Comparison of ENCODE assay signal across 11 mouse cellular contexts in the genomic region with DNA sequence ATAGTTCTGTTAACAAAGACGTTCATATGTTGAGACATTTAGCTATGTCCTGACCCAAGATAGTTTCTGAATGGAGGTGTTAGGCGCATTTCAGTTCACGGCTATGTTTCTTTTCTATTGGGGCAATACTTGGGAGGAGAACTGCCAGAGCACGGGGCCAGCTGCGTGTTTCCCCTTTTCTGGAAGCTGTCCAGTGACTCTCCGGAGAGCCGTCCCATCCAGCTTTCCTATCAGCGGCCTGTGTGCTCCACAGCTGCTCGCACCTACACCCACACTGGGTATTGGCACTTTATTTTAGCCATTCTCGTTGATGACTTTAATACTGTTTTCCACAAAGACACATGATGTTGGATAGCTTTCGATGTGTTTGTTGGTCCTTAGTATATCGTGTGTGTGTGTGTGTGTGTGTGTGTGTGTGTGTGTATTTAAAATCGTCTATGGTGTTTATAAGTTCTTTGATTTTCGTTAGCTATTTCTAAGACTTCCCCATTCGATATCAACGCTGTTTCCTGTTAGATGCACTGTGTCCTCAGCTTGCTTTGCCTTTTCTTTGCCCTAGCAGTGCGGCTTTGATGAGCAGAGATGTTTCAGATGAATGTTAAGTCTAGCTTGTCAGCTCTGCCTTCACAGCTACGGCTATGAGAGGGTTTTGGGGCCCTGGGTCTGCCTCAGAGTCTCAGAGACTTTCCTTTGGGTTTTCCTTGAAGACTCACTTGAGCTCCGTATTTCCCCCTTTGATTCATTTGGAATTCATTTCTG. TPM values are rescaled to one million over a fixed set of nuclear protein-coding genes. Genes with fewer than 3 reads are reported as not detected.
DNase-seq lines count a peak whose midpoint lies in the region; ATAC-seq and TF ChIP-seq lines count a peak whose summit lies in the region.
"Had no signal": no experiment of that assay in that cellular context is flagged by ENCODE, and none has a peak within 500 bp of the region (broad histone marks: within the 10 kb centered on the region; RNA-seq: fewer than 3 reads in every experiment).

No protein-coding gene starts in this region.

- ATAC-seq in heart, postnatal 0 days (ENCODE audit: insufficient read depth, low read depth): peak; percentile 87
- peak; percentile 34 for ATAC-seq in megakaryocyte, adult 5-6 weeks (ENCODE audit: poor library complexity, severe bottlenecking)

- 19% methylated on average over 19 of the region's 19 CpGs for WGBS in heart, postnatal 0 days

- no peak overlapping the region for H3K4me3 ChIP-seq in heart, postnatal 0 days (ENCODE audit: low read depth, low read length)
- H3K4me3 ChIP-seq: layer of hippocampus, adult 2 months had no signal

- intact Hi-C loops in left cerebral cortex, postnatal 4 days (cut with DNase I): no loop called here
- intact Hi-C loops in left cerebral cortex, postnatal 10 days (cut with DNase I): no loop called here

- H3K36me3 ChIP-seq in heart, postnatal 0 days (replicated peaks; ENCODE audit: control insufficient read depth, insufficient read depth, low read length): no peaks in the 10 kb centered on the region

- TF ChIP-seq EP300 in heart, postnatal 0 days (IDR thresholded peaks at IDR 0.05; ENCODE audit: low read depth): no peak

- DNase-seq in left cerebral cortex, postnatal 4 days: peak; percentile 17
- no peak for DNase-seq in left cerebral cortex, postnatal 10 days (ENCODE audit: extremely low spot score in 1 of 2, low spot score in 2 of 2)
- DNase-seq in gastrocnemius, postnatal 10 days: peak; percentile 10
- peak; percentile 79 for DNase-seq in heart, postnatal 0 days (ENCODE audit: low spot score)
- DNase-seq in cerebellum, adult 9-10 months: no peak
- no peak for DNase-seq in layer of hippocampus, adult 9-10 months (ENCODE audit: low spot score)
- no peak for DNase-seq in urinary bladder, postnatal 10 days (ENCODE audit: low spot score)
- DNase-seq: midbrain, embryonic 14.5 days had no signal

- no peak for TF ChIP-seq CTCF in heart, postnatal 0 days (IDR thresholded peaks at IDR 0.05; ENCODE audit: low read depth)

- peaks cover 56% of the 10 kb centered on the region for H3K4me1 ChIP-seq in heart, postnatal 0 days (ENCODE audit: control insufficient read depth, insufficient read depth)

- no peaks in the 10 kb centered on the region for H3K9me3 ChIP-seq in heart, postnatal 0 days (replicated peaks; ENCODE audit: control insufficient read depth, low read length)

- peak overlapping the region; percentile 53 for H3K4me2 ChIP-seq in heart, postnatal 0 days (ENCODE audit: low read depth, low read length)

- peak overlapping the region; percentile 79 for H3K27ac ChIP-seq in heart, postnatal 0 days (ENCODE audit: low read depth)
- H3K27ac ChIP-seq: layer of hippocampus, adult 2 months had no signal

- H3K27me3 ChIP-seq in heart, postnatal 0 days (ENCODE audit: control insufficient read depth, insufficient read depth, low read length): no peaks in the 10 kb centered on the region
- H3K27me3 ChIP-seq: CH12.LX had no signal

- peak overlapping the region; percentile 46; the same call in 1 of the 2 replicates for H3K9ac ChIP-seq in heart, postnatal 0 days (replicated peaks; ENCODE audit: low read depth, low read length)

RNA-seq across cellular contexts. Expression of a gene that starts 34.2 kb away (rescaled TPM):
- total RNA-seq in left cerebral cortex, postnatal 4 days (2021): 10 to 100 TPM; 74.5 to 96.9 TPM
- total RNA-seq in left cerebral cortex, postnatal 10 days (2021): 100 to 1,000 TPM; 180 to 192 TPM
- 100 to 1,000 TPM; 108 to 111 TPM for total RNA-seq in gastrocnemius, postnatal 10 days (2021)
- total RNA-seq in heart, postnatal 0 days (2014; rRNA removed; ENCODE audit: low replicate concordance): 191 and 217 TPM in 2 replicates
- polyA plus RNA-seq in heart, postnatal 0 days (2015; fragmentation: Nextera tagmentation; extraction: Ambion mirVana): 96.2 and 109 TPM in 2 replicates
- total RNA-seq in megakaryocyte, adult 5-6 weeks (2015): 43.2 and 52.0 TPM in 2 replicates
- total RNA-seq in megakaryocyte, adult 5-6 weeks (2017): 43.7 and 52.4 TPM in 2 replicates

Comparison
In these comparisons a context has a peak if more than half of its experiments do, and no peak if none do; other contexts are left out.
1. DNase-seq: peak in left cerebral cortex, postnatal 4 days (single experiment), gastrocnemius, postnatal 10 days (single experiment) and heart, postnatal 0 days (single experiment); none in left cerebral cortex, postnatal 10 days (0 of 2), cerebellum, adult 9-10 months (single experiment), layer of hippocampus, adult 9-10 months (single experiment) and urinary bladder, postnatal 10 days (single experiment).